Mouse (Mus musculus) MEL (cell line): ENCODE data around the gene Phlda1. TPM values are rescaled to one million over a fixed set of nuclear protein-coding genes. Genes with fewer than 3 reads are reported as not detected.
"Not testable (repeated sequence)": the region's sequence is repeated elsewhere in the genome, so short reads cannot be mapped to it uniquely, and the experiment has no call there.

Experiments used
- DNase-seq: peaks from one replicate; pipeline ENCODE4 v3.0.0; 2011; ENCODE audit warnings: low read depth, low spot score
- H3K27ac ChIP-seq: 2 replicates; pipeline ENCODE4 v1.5.1; 2012; ENCODE audit warnings: low read depth, mild to moderate bottlenecking, control low read depth, low read length, moderate library complexity; ENCODE audit not compliant: control insufficient read depth
- H3K27me3 ChIP-seq, 2 experiments: fragments of 150-350 bp in 1 of 2; sonication (generic) in 1 of 2; 2 replicates each; pipeline ENCODE4 v1.6.1; 2012; ENCODE audit warnings: low read length in 2 of 2, mild to moderate bottlenecking in 2 of 2, improper control_type of control experiment in 1 of 2, moderate library complexity in 1 of 2; ENCODE audit not compliant: insufficient read depth in 2 of 2, control insufficient read depth in 1 of 2
- H3K36me3 ChIP-seq, 2 experiments: 2 replicates each; pipeline ENCODE4 v1.6.1; 2012 to 2014; ENCODE audit warnings: low read length in 2 of 2, improper control_type of control experiment in 1 of 2, inconsistent platforms in 1 of 2, mild to moderate bottlenecking in 1 of 2; ENCODE audit not compliant: insufficient read depth in 2 of 2, control insufficient read depth in 1 of 2
- H3K4me1 ChIP-seq, 2 experiments: fragments of 150-350 bp in 1 of 2; sonication (generic) in 1 of 2; 2 replicates each; pipeline ENCODE4 v1.6.1; 2012; ENCODE audit warnings: low read length in 2 of 2, improper control_type of control experiment in 1 of 2, mild to moderate bottlenecking in 1 of 2; ENCODE audit not compliant: insufficient read depth in 2 of 2, control insufficient read depth in 1 of 2
- H3K4me3 ChIP-seq, 2 experiments: fragments of 150-350 bp in 1 of 2; sonication (generic) in 1 of 2; 2 replicates each; pipeline ENCODE4 v1.5.1; 2012; ENCODE audit warnings: low read depth in 2 of 2, low read length in 2 of 2, mild to moderate bottlenecking in 2 of 2, moderate library complexity in 2 of 2, control low read depth in 1 of 2, improper control_type of control experiment in 1 of 2; ENCODE audit not compliant: control insufficient read depth in 1 of 2, insufficient read depth in 1 of 2
- H3K79me2 ChIP-seq: 2 replicates; pipeline ENCODE4 v1.6.1; 2012; ENCODE audit warnings: mild to moderate bottlenecking, low read length, moderate library complexity; ENCODE audit not compliant: control insufficient read depth, poor library complexity, insufficient read depth
- H3K9ac ChIP-seq: 2 replicates; pipeline ENCODE4 v1.6.1; 2012; ENCODE audit warnings: low read depth, mild to moderate bottlenecking, control low read depth, low read length, moderate library complexity; ENCODE audit not compliant: control insufficient read depth, poor library complexity, severe bottlenecking
- H3K9me3 ChIP-seq: fragments of 150-350 bp; sonication (generic); replicated peaks from 2 replicates; pipeline ENCODE4 v1.6.1; 2012; ENCODE audit warnings: mild to moderate bottlenecking, low read length, improper control_type of control experiment, moderate library complexity; ENCODE audit not compliant: insufficient read depth
- BHLHE40 ChIP-seq: IDR thresholded peaks from 2 replicates; pipeline ENCODE4 v1.6.1; 2012; ENCODE audit warnings: low read depth, mild to moderate bottlenecking, inconsistent platforms, low read length, improper control_type of control experiment, borderline replicate concordance
- CTCF ChIP-seq, 3 experiments: IDR thresholded peaks in 2 of 3; conservative IDR thresholded peaks in 1 of 3; 2 replicates each; pipeline ENCODE4 v1.5.1; 2011 to 2012; ENCODE audit warnings: low read length in 3 of 3, low read depth in 2 of 3, mild to moderate bottlenecking in 2 of 3, improper control_type of control experiment in 1 of 3, inconsistent platforms in 1 of 3, mixed read lengths in 1 of 3, moderate library complexity in 1 of 3; ENCODE audit not compliant: control insufficient read depth in 1 of 3, insufficient read depth in 1 of 3, poor library complexity in 1 of 3, severe bottlenecking in 1 of 3
- ELF1 ChIP-seq: IDR thresholded peaks from 2 replicates; pipeline ENCODE4 v1.6.1; 2014; ENCODE audit warnings: low read depth, mild to moderate bottlenecking, inconsistent platforms, low read length, improper control_type of control experiment, moderate library complexity
- GATA1 ChIP-seq: IDR thresholded peaks from 2 replicates; pipeline ENCODE4 v1.6.1; 2011; ENCODE audit warnings: low read depth, low read length, improper control_type of control experiment
- HCFC1 ChIP-seq: IDR thresholded peaks from 2 replicates; pipeline ENCODE4 v1.6.1; 2012; ENCODE audit warnings: low read depth, mild to moderate bottlenecking, inconsistent platforms, low read length, improper control_type of control experiment, moderate library complexity
- KAT2A ChIP-seq: conservative IDR thresholded peaks from 2 replicates; pipeline ENCODE4 v1.6.1; 2012; ENCODE audit warnings: low read depth, low read length, improper control_type of control experiment, inconsistent platforms
- MAX ChIP-seq: IDR thresholded peaks from 2 replicates; pipeline ENCODE4 v1.6.1; 2011; ENCODE audit warnings: low read length, improper control_type of control experiment
- MAZ ChIP-seq: IDR thresholded peaks from 2 replicates; pipeline ENCODE4 v1.6.1; 2012; ENCODE audit warnings: low read depth, mild to moderate bottlenecking, inconsistent platforms, low read length, improper control_type of control experiment
- MEF2A ChIP-seq: IDR thresholded peaks from 2 replicates; pipeline ENCODE4 v1.6.1; 2014; ENCODE audit warnings: low read depth, mild to moderate bottlenecking, inconsistent platforms, low read length, improper control_type of control experiment; ENCODE audit not compliant: poor library complexity, insufficient replicate concordance, severe bottlenecking; ENCODE audit errors: extremely low read depth
- RAD21 ChIP-seq: IDR thresholded peaks from 2 replicates; pipeline ENCODE4 v1.6.1; 2011; ENCODE audit warnings: mild to moderate bottlenecking, low read depth, low read length, improper control_type of control experiment
- SIN3A ChIP-seq: IDR thresholded peaks from 2 replicates; pipeline ENCODE4 v1.6.1; 2012; ENCODE audit warnings: low read length, improper control_type of control experiment, inconsistent platforms
- TCF12 ChIP-seq: IDR thresholded peaks from 2 replicates; pipeline ENCODE4 v1.6.1; 2014; ENCODE audit warnings: low read depth, mild to moderate bottlenecking, inconsistent platforms, low read length, improper control_type of control experiment, moderate library complexity
- ZC3H11A ChIP-seq: IDR thresholded peaks from 2 replicates; pipeline ENCODE4 v1.6.1; 2012; ENCODE audit warnings: low read depth, mild to moderate bottlenecking, inconsistent platforms, low read length, improper control_type of control experiment
- ZKSCAN1 ChIP-seq: IDR thresholded peaks from 2 replicates; pipeline ENCODE4 v1.6.1; 2012; ENCODE audit warnings: low read depth, mild to moderate bottlenecking, inconsistent platforms, low read length, improper control_type of control experiment, moderate library complexity
- polyA plus RNA-seq, 2 experiments: library from polyadenylated mRNA; stranded (reverse) in 1 of 2; unstranded in 1 of 2; fragments of >175 nt in 1 of 2; fragments of >200 nt in 1 of 2; gene quantifications; 2 replicates each; pipeline versions ENCODE4 v1.2.1 to v1.2.4; 2012; ENCODE audit warnings: low replicate concordance in 2 of 2, low read depth in 1 of 2; ENCODE audit not compliant: insufficient read length in 2 of 2, insufficient read depth in 1 of 2, missing spikeins in 1 of 2
- total RNA-seq: library from RNA; depleted of rRNA; stranded (reverse); fragments of 300-350 nt; gene quantifications from 2 replicates; pipeline ENCODE4 v1.2.3, GENCODE M21; 2012

Gene Phlda1
- total and polyA plus RNA-seq, 3 experiments, result 0.27 to 3.4 TPM; not detected in 1

GRCm38 (mm10) chr10:111484079-111484478 is 22.0 kb upstream of the Phlda1 start:
- H3K9ac ChIP-seq, result no peak overlapping the region
- no peak for DNase-seq
- peaks cover 3 to 18% of the 10 kb centered on the region in 2 experiments; a peak in 3 of 4 replicates for H3K4me1 ChIP-seq
- H3K36me3 ChIP-seq, result peaks cover 51 to 79% of the 10 kb centered on the region in 2 experiments
- H3K9me3 ChIP-seq, result no peaks in the 10 kb centered on the region
- H3K79me2 ChIP-seq, result peaks cover 52% of the 10 kb centered on the region
- TF ChIP-seq SIN3A (0 out of 2 replicates have a peak, but pooled peaks have one; percentile 24), HCFC1 (no peak), GATA1 (peak; percentile 26; the same call in 1 of the 2 replicates)
- H3K27me3 ChIP-seq, result no peaks in the 10 kb centered on the region
- H3K4me3 ChIP-seq, result no peak overlapping the region
- H3K27ac ChIP-seq, result no peak overlapping the region

GRCm38 (mm10) chr10:111488793-111489192 is 17.3 kb upstream of the Phlda1 start:
- Histone ChIP-seq H3K4me1 (peaks cover 7 to 9% of the 10 kb centered on the region in 2 experiments), H3K9me3 (no peaks in the 10 kb centered on the region), H3K27ac (no peak overlapping the region), H3K27me3 (no peaks in the 10 kb centered on the region), H3K79me2 (peaks cover 20% of the 10 kb centered on the region), H3K4me3 (no peak overlapping the region), H3K9ac (no peak overlapping the region), H3K36me3 (peaks cover 55 to 58% of the 10 kb centered on the region in 2 experiments)
- DNase-seq, result no peak
- no peak for TF ChIP-seq TCF12
- no peak for TF ChIP-seq KAT2A
- peak; percentile 9 for TF ChIP-seq RAD21
- TF ChIP-seq CTCF (IDR thresholded peaks at IDR 0.05 in 2 of 3, conservative IDR thresholded peaks at IDR 0.05 in 1 of 3; ENCODE audit: control insufficient read depth in 1 of 3, insufficient read depth in 1 of 3, low read depth in 2 of 3, low read length in 3 of 3, poor library complexity in 1 of 3, severe bottlenecking in 1 of 3), result peak in 1 of 3 experiments; percentile 38; a peak in 3 of 6 replicates
- no peak for TF ChIP-seq ELF1
- no peak for TF ChIP-seq BHLHE40
- peak; percentile 12; the same call in 1 of the 2 replicates for TF ChIP-seq ZC3H11A
- TF ChIP-seq MEF2A, result no peak
- TF ChIP-seq HCFC1, result no peak
- no peak for TF ChIP-seq MAX
- TF ChIP-seq ZKSCAN1, result no peak
- no peak for TF ChIP-seq MAZ

GRCm38 (mm10) chr10:111490079-111490478 is 16.0 kb upstream of the Phlda1 start:
- H3K79me2 ChIP-seq, result peaks cover 14% of the 10 kb centered on the region
- 0 out of 2 replicates have a peak, but pooled peaks have one; percentile 27 for TF ChIP-seq GATA1
- not testable (repeated sequence) for H3K27ac ChIP-seq, DNase-seq, H3K4me1 ChIP-seq, H3K9ac ChIP-seq, H3K27me3 ChIP-seq, H3K9me3 ChIP-seq, H3K4me3 ChIP-seq
- peaks cover 49 to 62% of the 10 kb centered on the region in 2 experiments for H3K36me3 ChIP-seq
